Mouse (Mus musculus) C2C12 (cell line): Measurements from ENCODE around the gene Tmem131.
"Not testable (repeated sequence)": the region's sequence is repeated elsewhere in the genome, so short reads cannot be mapped to it uniquely, and the experiment has no call there.

Experiments used
- CEBPB ChIP-seq: IDR thresholded peaks from one replicate; pipeline ENCODE4 v1.6.1; 2011; ENCODE audit warnings: low read depth, mild to moderate bottlenecking, control low read depth, moderate library complexity
- CTCF ChIP-seq: IDR thresholded peaks from one replicate; pipeline ENCODE4 v1.5.1; 2011; ENCODE audit not compliant: control insufficient read depth, insufficient read depth, insufficient read length
- FOSL1 ChIP-seq: IDR thresholded peaks from one replicate; pipeline ENCODE4 v1.8.0; 2011; ENCODE audit warnings: mild to moderate bottlenecking, low read length; ENCODE audit not compliant: poor library complexity, insufficient read depth, severe bottlenecking
- MAX ChIP-seq: IDR thresholded peaks from one replicate; pipeline ENCODE4 v1.6.1; 2011; ENCODE audit warnings: mild to moderate bottlenecking, control low read depth
- MYOD1 ChIP-seq: IDR thresholded peaks from one replicate; pipeline ENCODE4 v1.6.1; 2011; ENCODE audit warnings: low read depth; ENCODE audit not compliant: control insufficient read depth, insufficient read length
- MYOG ChIP-seq: IDR thresholded peaks from one replicate; pipeline ENCODE4 v1.6.1; 2011; ENCODE audit not compliant: control insufficient read depth, insufficient read length; ENCODE audit errors: extremely low read depth
- USF1 ChIP-seq: IDR thresholded peaks from one replicate; pipeline ENCODE4 v1.6.1; 2011; ENCODE audit warnings: low read depth, mild to moderate bottlenecking, control low read depth, moderate library complexity

GRCm38 (mm10) chr1:36893720-36894119 is 49.7 kb downstream of the Tmem131 start:
- not testable (repeated sequence) for TF ChIP-seq USF1, CTCF, CEBPB, MAX, MYOD1, FOSL1, MYOG
